Comparison of ENCODE assay signal across 25 mouse cellular contexts in the genomic region with DNA sequence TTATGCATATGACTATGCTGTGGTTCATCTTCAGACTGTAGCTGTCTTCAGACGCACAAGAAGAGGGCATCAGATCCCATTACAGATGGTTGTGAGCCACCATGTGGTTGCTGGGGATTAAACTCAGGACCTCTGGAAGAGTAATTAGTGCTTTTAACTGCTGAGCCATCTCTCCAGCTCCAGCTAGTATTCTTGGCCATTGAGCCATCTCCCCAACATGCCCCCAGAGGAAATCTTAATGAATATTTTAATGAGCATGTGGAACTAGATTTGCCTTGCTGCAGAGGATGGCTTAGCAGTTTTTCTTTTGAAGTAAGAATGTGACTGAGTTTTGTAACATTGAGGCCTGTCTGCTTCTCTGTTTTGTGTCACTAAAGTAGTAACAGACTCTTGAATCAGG. TPM values are rescaled to one million over a fixed set of nuclear protein-coding genes. Genes with fewer than 3 reads are reported as not detected.
"Had no signal": no experiment of that assay in that cellular context is flagged by ENCODE, and none has a peak within 500 bp of the region (broad histone marks: within the 10 kb centered on the region; RNA-seq: fewer than 3 reads in every experiment).

No protein-coding gene starts in this region.

- H3K27ac ChIP-seq: kidney, postnatal 0 days; limb, embryonic 10.5 days; limb, embryonic 13.5 days; liver, embryonic 13.5 days; macrophage; midbrain, embryonic 15.5 days; neural tube, embryonic 13.5 days; stomach, postnatal 0 days had no signal

- H3K27me3 ChIP-seq: midbrain, embryonic 15.5 days had no signal

- DNase-seq: kidney, postnatal 25 days; layer of hippocampus, adult 9-11 months; liver; liver, embryonic 13.5 days; lung, adult 2 months; right cerebral cortex, adult 18-20 months; right cerebral cortex, postnatal 14 days; right cerebral cortex, postnatal 4 days; thymus, adult 2 months; thymus, postnatal 14 days; thymus, postnatal 4 days had no signal

- H3K4me1 ChIP-seq: limb, embryonic 13.5 days; liver, embryonic 13.5 days; midbrain, embryonic 15.5 days had no signal

- ATAC-seq: intestine, postnatal 0 days; midbrain, embryonic 15.5 days had no signal

- H3K4me3 ChIP-seq: limb, embryonic 10.5 days; limb, embryonic 13.5 days; liver, embryonic 13.5 days; midbrain, embryonic 15.5 days; myocyte; neural tube, embryonic 13.5 days had no signal

- H3K4me2 ChIP-seq: limb, embryonic 13.5 days; liver, embryonic 13.5 days; midbrain, embryonic 15.5 days; neural tube, embryonic 13.5 days had no signal

- H3K9ac ChIP-seq: limb, embryonic 13.5 days; liver, embryonic 13.5 days; midbrain, embryonic 15.5 days; neural tube, embryonic 13.5 days had no signal

- H3K36me3 ChIP-seq: limb, embryonic 10.5 days; limb, embryonic 13.5 days; liver, embryonic 13.5 days; midbrain, embryonic 15.5 days; neural tube, embryonic 13.5 days had no signal

- H3K9me3 ChIP-seq: limb, embryonic 10.5 days; limb, embryonic 13.5 days; liver, embryonic 13.5 days; midbrain, embryonic 15.5 days; neural tube, embryonic 13.5 days had no signal

RNA-seq across cellular contexts. Expression of a gene that starts 54.4 kb away (rescaled TPM):
- total RNA-seq: megakaryocyte, adult 5-6 weeks; monocyte, adult 5-6 weeks; neutrophil, adult 5-6 weeks had no signal
- polyA plus RNA-seq: kidney, adult 2 months; kidney, embryonic 14.5 days; kidney, postnatal 0 days; liver, embryonic 13.5 days; macrophage had no signal
